Mouse (Mus musculus) spleen, postnatal 4 days (tissue): ENCODE measurements around the gene Atp6v1fnb.

Experiments
- DNase-seq, 2 experiments: peaks; one replicate each; pipeline ENCODE4 v3.0.0; 2022; ENCODE audit warnings: low spot score in 2 of 2

Gene Atp6v1fnb

DNA sequence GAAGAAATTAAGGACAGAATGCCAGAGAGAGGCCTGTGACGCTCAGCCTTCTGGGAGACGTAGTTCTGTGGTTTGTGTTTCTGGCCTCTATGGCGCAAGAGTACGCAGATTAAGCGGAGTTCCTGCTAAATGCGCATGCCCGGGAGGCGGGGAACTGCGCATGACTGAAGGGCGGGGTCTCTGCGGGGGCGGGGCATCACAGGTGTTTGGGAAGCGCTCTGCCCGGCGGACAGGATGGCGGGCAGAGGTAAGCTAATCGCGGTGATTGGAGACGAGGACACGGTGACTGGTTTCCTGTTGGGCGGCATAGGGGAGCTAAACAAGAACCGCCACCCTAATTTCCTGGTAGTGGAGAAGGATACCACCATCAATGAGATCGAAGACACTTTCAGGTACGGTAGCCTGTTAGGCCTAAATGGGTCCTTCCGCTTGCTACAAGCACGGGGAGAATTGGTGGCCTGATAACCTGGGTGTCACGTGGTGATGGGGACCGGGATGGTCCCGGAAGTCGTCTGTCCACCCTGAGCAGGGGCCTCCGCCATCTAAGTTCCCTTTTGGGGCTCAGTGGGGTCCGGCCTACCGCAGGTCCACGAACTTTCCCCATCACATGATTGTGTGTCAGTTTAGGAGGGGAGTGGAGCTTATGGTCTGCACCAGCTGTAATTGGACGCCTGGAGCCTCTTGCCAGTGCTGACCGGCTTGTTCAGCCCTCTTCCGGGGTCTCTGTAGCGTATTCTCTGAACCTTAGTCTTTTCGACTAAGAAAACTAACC is 3.5 kb upstream of the Atp6v1fnb start, which contains the start of gene Atp6v1f:
Gene Atp6v1f, plus strand, starts transcription at position 136 of the 772 bp plus-strand sequence.
- DNase-seq, result peak; percentile 92 to 96

DNA sequence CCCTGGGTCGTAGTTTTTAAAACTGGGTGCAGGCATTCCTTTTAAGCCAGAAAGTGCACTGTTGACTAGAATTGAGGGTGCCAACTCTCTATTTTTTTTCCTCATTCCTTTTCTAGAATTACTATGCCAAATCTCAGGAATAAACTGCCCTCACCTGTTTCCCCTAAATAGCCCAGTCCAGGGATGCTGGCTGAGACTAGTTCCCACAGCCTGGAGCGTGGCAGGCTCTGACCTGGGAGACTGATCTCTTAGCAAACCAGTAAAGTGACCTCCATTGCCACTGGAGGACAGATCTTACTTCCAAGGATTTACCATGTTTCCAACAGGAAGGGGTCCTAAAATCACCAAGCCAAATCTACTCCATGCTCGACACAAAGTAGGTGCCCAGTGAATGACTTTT is 2.4 kb upstream of the Atp6v1fnb start:
- no peak for DNase-seq

DNA sequence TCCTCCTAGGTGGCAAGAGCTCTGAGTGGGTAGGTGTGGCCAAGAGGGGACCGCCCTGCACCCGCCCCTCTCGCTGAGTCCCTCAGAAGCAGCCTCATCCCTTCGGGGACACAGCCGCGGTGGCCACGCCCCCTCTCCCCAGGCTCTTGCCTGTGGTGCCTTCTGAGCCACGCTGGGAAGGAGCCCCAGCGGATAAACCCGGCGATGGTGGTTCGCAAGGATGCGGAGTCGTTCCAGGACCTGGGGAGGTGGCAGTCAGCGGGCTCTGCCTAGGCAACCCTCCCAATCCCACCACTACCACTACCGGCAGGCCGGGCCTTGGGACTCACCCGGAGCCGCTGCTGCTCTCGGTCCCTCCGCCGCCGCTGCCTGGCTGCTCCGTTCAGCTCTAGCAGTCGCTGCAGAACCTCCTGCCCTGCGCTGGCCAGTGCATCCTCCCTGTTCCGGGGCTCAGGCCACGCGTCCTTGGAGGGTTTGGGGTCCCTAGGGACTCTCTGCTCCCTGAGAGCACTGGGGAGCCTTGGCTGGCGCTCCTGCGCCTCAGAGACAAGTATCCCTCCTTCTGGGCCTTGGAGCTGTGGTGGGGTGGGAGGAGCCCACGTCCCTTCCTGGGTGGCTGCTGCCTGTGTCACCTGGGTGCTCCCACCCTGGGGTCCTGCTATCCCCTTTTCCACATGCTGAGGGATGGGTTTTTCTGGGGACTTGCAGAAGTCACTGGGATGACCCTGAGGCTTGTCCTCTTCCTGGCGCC is 2.9 kb downstream of the Atp6v1fnb start:
- peak; percentile 76 to 85 for DNase-seq

DNA sequence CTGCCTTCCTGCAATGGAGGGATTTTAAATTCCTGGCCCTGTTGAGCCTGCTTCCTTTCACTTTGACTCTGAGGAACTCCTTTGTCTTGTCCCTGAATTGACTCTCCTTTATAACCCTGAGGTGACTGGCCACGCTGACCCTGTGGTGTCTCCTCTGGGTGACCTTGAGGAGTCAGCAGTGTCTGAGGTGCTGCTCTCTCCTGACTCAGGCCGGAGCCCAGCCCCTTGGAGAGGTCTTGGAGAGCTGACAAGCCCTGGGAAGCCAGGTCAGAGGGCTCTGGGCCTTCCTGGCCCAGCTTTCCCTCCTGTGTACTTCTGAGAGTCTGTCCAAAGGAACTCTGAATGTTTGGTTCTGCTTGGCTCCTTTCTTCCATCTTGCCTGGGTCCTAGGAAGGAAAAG is 3.5 kb downstream of the Atp6v1fnb start:
- DNase-seq, result no peak

DNA sequence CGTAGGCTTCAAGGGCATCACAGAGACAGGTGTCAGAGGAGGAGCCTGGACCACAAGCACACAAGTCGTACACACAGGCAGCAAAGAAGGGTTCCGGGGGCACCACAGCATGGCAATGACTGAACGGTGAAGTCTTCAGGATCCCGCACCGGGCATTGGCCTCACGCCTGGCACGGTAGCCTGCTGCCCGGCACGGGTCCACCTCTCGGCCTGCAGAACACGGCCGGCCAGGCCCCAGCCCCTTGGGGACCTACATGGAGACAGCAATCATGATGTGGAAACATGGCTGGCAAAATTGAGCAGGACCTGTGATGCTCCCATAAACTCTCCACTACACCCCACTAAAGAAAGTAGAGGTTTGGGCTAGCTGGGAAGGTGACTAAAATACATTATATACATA is 11.5 kb downstream of the Atp6v1fnb start:
- no peak for DNase-seq

DNA sequence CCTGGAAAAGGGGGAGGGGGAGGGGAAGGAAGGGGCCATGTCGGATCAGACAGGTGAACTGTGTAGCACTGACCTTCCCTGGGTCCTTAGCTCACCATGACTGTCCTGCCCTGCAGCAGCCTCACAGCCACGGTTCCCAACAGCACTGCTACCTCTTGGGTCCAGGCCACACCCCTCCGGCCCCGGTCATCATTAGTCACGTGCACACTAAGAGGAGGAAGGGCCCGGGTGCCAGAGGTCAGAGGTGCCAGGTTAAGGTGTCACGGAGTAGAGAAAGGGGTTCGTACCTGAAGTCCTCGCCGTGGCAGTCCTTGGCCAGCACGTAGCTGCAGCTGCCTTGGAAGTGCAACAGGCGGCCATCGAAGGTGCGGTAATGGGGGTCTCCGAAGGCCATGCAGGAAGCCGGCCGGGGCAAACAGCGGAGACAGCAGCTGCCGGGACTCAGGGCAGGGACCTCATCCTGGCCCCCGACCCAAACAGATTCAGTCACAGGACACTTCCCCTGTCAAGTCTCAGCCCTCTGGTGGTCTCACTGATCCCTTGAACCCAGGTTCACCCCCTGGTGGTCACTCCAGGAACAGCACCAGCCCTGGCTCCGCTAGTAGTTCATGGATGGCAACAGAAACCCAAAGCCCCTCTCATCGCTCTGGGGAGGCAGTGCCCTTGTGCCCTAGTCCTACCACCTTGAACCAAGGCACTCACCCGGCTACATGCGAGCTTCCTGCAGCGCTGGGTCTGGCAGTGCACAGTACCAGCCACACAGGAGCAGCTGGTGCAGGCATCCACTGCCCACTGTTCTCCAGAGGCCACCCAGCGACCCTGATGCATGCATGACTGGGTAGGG is 13.7 kb downstream of the Atp6v1fnb start:
- DNase-seq, result peak; percentile 66 to 88

DNA sequence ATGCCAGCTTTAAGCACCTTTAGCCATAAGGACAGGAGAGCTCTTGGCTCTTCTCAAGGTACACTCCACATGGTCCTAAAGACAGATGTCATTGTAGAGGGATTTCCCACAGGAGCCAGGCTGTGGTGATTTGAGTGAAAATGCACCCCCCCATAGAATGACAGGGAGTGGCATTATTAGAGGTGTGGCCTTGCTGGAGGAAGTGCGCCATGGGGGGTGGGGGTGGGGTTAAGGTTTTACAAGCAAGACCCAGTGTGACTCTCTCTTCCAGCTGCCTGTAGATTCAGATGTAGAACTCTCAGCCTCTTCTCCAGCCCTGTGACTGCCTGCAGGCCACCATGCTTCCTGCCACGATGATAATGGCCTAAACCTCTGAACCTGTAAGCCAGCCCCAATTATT is 14.7 kb downstream of the Atp6v1fnb start:
- DNase-seq, result no peak

DNA sequence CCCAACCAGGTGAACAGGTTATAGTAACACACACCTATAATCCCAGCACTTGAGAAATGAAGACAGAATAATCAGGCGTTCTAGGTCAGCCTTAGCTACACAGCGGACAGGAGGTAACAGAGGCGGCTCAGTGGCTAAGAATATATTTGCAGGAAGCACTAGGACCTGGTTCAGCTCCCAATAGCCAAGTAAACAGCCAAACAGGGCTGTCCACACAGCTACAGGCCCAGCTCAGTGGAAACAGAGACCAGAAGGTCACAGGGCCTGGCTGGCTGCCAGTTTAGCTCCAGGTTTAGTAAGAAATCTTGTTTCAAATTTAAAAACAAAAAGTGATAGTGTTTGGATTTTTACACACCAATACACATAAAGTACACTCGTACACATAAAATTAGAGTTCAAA is 22.9 kb downstream of the Atp6v1fnb start:
- DNase-seq, result no peak

DNA sequence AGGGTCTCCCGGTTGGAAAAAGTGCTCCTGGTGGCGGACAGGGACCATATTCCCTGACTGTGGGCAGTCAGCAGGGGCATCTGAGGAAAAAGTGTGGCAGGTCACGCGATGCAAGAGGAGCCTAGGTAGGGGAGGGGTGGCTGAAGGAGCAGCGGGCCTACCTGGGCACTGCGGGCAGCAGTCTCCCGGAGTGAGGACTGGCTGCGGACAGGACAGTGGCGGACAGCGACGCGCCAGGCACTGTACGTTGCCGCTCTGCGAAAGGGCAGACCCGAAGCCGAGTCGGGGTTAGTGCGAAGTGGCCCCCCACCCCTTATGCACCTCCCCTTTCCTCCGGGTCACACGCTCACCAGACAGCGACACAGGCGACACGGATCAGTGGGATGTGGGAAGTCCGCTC is 25.0 kb downstream of the Atp6v1fnb start:
- DNase-seq, result no peak

DNA sequence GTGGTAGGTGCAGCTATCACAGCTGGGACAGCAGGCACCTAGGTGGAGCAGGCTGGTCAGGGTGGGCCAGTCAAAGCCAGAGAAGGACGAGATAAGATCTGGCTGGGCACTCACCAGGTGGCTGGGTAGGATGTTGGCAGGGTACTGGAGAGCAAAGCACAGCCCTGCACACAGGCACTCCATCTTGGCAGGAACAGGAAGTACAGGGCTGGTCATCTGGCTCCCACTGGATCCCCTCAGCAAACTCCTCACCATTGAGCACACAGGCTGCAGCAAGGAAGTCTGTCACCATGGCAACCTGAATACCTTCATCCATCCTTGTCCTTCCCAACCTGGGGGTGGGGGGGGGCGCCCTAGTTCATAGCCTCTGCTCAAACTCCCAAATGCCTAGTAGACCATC is 26.6 kb downstream of the Atp6v1fnb start:
- DNase-seq, result no peak

DNA sequence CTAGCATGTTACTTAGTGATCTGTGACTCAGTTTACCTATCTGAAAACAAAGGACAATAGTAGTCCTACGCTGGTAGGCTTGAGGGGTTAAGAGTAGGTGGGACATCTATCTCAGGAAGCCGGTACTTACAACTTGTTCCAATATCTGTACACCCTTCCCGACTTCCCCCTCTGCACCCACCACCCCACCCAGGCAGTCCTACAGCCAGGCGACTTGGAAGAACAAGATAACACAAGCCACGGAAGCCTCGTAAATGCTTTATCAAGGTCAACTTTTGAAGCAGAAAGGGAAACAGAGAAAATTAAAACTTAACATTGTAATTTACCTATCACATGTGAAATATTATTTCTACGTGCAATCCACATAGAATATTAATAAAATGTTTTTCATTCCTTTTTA is 28.9 kb downstream of the Atp6v1fnb start:
- no peak for DNase-seq

DNA sequence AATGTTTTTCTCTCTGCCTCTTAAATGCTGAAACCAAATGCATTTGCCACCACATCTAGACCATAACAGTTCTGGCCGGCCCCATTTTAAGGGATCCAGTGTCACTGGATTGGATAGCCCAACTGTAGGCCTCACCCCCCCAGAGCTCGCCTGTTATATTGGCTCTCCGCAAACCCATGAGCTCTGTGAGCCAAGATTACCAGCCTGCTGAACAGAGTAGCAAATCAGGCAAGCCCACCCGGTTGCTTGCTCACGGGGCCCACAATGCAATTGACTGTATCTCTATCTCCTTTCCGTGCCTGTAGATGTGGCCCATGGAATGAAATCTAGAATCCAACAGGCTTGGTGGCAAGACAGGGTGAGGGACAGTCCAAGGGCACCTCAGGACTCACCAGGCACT is 29.6 kb downstream of the Atp6v1fnb start:
- no peak for DNase-seq

DNA sequence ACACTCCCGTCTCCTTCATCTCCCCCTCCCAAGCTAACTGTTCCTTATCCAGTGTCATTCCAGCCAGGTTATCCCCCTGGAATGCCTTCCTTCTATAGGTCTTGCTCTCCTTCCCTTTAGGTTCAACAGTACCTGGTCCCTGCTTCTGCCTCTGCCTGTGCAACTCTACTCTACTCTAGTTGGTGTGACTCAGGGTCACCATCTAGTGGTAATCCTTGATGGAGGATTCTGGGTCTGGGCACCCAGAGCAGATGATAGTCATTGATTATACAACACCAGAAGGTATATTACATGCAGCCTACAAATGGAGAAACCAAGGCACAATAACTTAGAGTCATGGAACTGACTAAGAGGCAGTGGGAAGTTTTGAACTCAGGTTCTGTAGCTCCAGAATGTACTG is 30.4 kb downstream of the Atp6v1fnb start:
- DNase-seq, result no peak

DNA sequence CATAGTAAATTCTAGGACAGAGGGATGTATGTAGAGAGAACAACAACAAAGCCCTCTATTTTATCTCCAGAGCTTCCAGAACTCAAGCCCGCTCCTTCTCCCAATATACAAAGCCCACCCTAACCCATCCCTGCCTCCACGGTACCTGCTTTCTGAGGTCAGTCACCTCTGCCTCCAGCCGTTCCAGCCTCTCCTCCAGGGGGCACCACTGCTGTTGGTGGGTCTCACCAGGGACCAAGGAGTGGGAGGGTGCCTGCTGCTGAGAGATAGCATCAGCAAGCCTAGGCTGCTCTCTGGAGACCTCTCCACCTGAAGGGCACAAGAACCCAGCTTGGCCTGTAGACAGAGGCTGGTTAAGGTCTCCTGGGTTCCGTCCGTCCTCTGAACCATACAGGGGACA is 34.3 kb downstream of the Atp6v1fnb start:
- no peak for DNase-seq

DNA sequence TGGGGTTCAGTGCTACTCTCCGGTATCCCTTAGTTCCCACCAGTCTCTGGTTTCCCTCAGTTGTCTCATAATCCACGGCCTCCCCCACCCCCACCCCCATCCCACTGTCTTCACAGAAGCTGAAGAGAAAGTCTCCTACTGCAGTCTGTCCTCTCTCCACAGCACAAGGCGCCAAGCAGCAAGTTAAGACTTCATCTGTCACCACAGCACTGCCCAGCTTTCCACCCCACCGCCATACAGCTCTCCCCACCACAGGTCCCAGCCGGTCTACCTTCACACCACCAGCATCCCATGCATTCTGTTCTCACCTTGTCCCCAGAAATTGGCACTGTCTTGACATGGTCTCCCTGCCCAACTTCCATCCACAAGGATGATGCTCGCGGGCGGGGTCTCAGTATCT is 35.6 kb downstream of the Atp6v1fnb start:
- DNase-seq, result no peak

DNA sequence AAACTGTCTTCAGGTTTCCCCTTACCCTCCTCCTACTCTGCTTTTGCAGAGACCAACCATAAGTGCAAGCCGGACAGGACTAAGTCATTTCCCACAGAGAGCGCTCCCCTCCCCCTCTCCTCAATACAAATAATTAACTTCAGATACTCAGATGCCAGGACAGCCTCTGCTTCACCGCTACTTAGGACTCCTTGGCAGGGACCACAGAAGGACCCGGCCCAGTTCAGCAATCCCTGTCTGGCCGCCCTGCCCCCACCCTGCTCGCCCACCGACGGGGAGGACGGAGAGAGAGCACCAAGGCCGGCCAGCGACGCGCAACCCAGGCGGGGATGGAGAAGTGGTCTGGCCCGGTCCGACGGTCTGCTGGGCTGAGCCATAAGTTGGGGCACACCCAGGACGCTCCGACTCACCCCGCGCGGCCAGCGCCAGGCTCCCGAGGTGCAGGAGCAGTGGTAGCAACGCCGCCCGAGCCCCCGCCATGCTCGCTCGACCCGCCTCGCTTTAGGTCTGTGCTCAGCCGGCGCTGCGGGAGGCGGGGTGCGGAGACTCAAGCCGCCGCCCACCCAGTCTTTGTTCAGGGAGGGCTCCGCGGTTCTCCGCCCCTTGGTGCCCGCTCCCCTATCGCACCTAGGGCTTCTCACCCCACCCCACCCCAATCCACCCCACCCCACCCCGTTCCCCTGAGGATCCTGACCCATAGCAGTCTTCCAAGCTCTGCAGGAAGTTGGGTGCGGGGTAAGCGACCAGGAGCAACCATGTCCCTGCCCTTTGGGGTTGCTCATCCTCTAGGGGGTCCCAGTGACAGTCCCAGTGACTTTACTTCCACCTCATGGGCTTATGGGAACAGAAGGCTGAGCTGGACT is 36.4 kb downstream of the Atp6v1fnb start, which contains the start of gene Kcp:
Gene Kcp, minus strand, starts transcription at position 506 of the 863 bp plus-strand sequence.
- DNase-seq, result no peak

DNA sequence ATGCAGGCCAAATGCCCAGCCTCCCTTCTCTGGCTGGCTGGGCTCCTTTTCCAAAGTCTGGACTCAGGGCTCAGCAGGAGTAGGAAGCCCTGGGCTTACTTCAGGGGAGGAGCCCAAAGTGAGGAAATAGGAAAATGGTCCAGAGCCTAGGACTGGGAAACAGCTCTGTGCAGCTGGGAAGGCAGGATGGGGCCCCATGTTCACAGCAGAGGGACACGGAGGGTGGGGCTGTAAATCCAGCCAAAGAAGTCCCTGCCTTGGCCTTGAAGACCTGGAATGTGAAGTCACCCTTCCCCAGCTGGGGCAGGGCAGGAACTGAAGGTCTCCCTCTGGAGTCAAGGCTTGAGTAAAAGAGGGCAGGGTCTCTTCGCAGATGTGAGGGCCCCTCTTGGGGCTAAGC is 37.8 kb downstream of the Atp6v1fnb start:
- DNase-seq, result no peak

DNA sequence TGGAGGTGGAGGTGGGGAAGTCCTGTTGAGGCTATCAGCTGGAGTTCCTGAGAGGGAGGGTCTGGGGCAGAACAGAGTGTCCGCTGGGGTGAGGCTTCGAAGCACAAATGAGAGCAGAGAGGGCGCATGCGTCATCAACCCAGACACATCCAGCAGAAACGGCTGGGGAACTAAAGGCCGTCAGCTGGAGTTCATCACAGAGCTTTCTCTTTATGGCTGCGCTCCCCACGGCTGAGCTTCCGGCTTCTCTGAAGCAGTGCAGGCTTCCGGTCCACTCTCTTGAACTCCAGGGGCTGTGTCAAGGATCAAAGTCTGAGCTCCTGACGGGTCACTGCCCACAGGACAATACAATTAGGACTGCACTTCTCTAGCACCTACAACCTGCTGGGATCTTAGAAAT is 42.0 kb downstream of the Atp6v1fnb start:
- DNase-seq, result peak in 1 of 2 experiments; percentile 15

DNA sequence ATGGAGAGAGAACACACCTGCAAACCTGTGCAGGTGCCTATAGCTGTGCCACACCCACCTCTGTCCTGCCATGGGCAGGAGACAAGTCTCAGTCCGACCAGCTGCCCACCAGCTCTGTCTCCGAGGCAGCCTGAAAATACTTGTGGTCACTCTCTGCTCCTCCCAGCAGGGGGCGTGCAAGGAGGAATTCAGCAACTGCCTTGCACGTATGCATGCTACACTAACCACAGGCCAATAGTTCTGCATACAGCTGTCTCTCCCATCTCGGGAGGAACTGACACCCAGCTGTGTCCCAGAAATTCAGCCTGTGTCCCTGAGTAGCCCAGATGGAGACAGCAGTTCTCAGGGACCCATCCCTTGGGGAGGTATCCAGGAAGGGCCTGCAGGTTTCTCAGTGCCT is 45.9 kb downstream of the Atp6v1fnb start:
- DNase-seq, result peak; percentile 78 to 90

DNA sequence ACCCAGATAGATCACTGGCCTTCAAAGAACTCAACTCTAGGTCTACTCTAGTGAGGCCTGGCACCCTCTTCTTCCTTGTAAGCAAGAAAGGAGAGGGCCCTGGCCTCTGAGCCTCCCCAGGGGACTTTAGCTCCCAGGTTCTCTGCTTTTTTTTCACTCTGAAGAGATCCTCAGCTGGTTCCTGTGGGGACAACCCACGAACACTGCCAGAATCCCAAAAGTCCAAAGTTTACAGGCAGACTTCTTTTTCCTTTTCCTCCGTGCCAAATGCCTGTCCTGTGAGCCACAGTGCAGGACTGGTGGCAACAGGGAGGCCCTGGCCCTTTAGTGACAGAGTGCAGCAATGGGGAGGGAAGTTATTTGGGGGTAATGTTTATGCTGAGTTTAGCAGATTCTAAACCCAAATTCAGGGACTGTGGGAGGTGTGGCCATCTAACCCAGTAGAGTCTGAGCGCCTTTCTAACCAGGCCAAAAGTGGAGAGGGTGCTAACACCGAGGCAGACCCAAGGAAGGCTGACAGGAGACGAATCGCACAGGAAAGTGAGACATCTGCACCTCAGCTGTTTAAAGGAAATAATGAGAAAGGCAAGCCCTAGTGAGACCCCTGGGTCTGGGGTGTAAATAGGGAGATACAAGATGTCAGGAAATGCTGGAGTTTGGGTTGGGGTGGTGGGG is 51.5 kb downstream of the Atp6v1fnb start:
- DNase-seq, result peak in 1 of 2 experiments; percentile 10
